Mouse (Mus musculus) embryonic stem cell, embryonic (primary cell): ENCODE measurements around the gene Kif1c.

Experiments used
- CTCF ChIA-PET, 4 experiments: fragments of 300-600 bp in 2 of 4; fragments of 350-600 bp in 2 of 4; sonication (Branson Sonifier 250); formaldehyde crosslinking; loops; one replicate each; lab custom pipeline; 2022; ENCODE audit warnings: inconsistent platforms in 2 of 4; lab: Charles Lee
- POLR2A ChIA-PET, 4 experiments: fragments of 300-600 bp in 2 of 4; fragments of 350-600 bp in 2 of 4; sonication (Branson Sonifier 250); formaldehyde crosslinking; loops; one replicate each; lab custom pipeline; 2022; ENCODE audit warnings: antibody characterized with exemption in 4 of 4, inconsistent platforms in 1 of 4; lab: Charles Lee

The Kif1c gene

DNA sequence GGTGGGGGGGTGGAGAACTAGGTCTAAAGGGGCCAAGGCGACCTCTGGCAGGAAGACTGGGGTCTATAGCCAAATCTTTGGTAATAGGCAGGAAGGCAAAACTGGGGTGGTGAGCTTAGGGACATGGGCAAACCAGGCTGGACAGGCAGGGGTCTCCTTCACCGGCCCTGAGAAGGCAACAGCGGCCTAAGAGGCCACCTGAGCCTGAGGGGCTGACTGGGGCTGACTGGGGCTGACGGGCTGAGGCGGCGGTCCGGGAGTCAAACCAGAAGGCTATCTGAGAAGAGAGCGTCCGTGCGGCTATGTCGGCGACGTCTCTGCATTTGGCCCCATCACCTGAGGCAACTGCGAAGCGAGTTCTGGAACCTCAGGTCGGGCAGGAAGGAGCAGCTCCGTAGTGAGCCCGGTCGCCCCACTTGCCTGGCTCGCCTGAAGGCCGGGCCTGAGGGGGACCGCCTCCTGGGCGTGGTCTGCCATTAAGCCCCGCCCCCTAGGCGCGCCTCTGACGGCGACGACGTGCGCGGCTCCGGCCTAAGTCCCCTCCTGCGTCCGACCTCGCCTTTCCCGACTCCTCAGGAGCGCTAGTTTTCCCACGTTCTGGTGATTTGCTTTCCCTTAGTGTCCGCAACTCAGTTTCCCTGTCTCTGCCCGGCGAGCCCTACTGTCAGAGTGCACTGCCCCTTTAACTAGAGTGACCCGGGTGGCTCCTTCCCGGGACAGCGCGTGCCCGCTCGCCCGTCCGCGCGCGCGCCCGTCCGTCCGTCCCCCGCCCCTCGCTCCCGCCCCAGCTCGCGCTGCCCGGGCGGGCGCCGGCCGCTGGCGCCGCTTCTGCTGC lies at the start of gene Kif1c, which contains the start of gene Inca1:
TSS of gene Kif1c (plus strand) at position 827 of the 835 bp plus-strand sequence.
TSS of gene Inca1 (minus strand) at position 434 of the 835 bp plus-strand sequence.
- CTCF ChIA-PET = interaction anchor here in 3 of 4 experiments (0.6 to 1.6 kb wide), 17 partner anchors 9 to 502 kb away, joined by 3 to 8 read pairs (median 3); partner anchors contain the start of genes Arrb2 (in 1 of the 3), Camta2 (in 1 of the 3), Rnf167 (in 1 of the 3) and Slc25a11 (in 1 of the 3)
- POLR2A ChIA-PET = interaction anchor here (0.6 to 7.0 kb wide), 41 partner anchors 8 to 719 kb away, joined by 3 to 47 read pairs (median 4); partner anchors contain the start of genes Rnf167 (in 3 of the 4), Slc25a11 (in 3 of the 4), Spag7 (in 3 of the 4) and Camta2 (in 2 of the 4)

- CTCF ChIA-PET = no interaction called here
- POLR2A ChIA-PET = interaction anchor here (1.0 to 23.0 kb wide), 8 partner anchors 13 to 219 kb away, joined by 3 to 737 read pairs (median 23); partner anchors contain the start of genes Spag7 (in 4 of the 4), Arrb2 (in 1 of the 4), Camta2 (in 1 of the 4) and Eno3 (in 1 of the 4)
Observed at GRCm38 (mm10) chr11:70651391-70651790, 49.0 kb upstream of the Kif1c start.

- POLR2A ChIA-PET = interaction anchor here (0.6 to 23.0 kb wide), 23 partner anchors 10 to 241 kb away, joined by 3 to 737 read pairs (median 3); partner anchors contain the start of genes Spag7 (in 4 of the 4), Arrb2 (in 2 of the 4), 4930544D05Rik (in 1 of the 4) and Camta2 (in 1 of the 4)
- CTCF ChIA-PET = interaction anchor here in 1 of 4 experiments (0.7 kb wide), 1 partner anchor 71 kb away, joined by 3 read pairs; no protein-coding TSS in a partner anchor
Observed at GRCm38 (mm10) chr11:70652029-70652883, 48.1 kb upstream of the Kif1c start.

DNA sequence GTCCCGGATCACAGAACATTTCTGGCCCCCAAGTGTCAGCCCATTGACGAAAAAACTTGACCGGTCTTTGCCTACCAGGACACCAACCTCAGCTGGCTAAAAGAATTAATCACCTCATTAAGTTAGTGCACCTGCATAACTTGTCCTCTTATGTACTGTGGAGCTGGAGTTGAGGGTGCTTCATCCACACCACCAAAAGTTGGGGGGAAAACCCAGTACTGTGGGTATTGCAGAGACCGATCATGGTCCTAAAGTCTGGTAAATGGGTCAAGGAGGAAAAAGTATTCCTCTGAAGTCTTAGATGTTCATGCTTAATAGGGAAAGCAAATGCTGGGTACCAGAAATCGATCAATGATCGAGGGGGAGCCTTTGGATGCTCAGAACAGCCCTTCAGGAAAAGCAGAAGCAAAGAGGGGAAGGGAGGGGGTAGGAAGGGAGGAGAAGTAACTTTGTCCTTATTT lies 47.4 kb upstream of the Kif1c start:
- POLR2A ChIA-PET = interaction anchor here (0.6 to 23.0 kb wide), 21 partner anchors 12 to 367 kb away, joined by 3 to 737 read pairs (median 4); partner anchors contain the start of genes Spag7 (in 4 of the 4), Arrb2 (in 2 of the 4), 4930544D05Rik (in 1 of the 4) and Camta2 (in 1 of the 4)
- CTCF ChIA-PET = interaction anchor here in 1 of 4 experiments (0.7 kb wide), 1 partner anchor 72 kb away, joined by 3 read pairs; no protein-coding TSS in a partner anchor

DNA sequence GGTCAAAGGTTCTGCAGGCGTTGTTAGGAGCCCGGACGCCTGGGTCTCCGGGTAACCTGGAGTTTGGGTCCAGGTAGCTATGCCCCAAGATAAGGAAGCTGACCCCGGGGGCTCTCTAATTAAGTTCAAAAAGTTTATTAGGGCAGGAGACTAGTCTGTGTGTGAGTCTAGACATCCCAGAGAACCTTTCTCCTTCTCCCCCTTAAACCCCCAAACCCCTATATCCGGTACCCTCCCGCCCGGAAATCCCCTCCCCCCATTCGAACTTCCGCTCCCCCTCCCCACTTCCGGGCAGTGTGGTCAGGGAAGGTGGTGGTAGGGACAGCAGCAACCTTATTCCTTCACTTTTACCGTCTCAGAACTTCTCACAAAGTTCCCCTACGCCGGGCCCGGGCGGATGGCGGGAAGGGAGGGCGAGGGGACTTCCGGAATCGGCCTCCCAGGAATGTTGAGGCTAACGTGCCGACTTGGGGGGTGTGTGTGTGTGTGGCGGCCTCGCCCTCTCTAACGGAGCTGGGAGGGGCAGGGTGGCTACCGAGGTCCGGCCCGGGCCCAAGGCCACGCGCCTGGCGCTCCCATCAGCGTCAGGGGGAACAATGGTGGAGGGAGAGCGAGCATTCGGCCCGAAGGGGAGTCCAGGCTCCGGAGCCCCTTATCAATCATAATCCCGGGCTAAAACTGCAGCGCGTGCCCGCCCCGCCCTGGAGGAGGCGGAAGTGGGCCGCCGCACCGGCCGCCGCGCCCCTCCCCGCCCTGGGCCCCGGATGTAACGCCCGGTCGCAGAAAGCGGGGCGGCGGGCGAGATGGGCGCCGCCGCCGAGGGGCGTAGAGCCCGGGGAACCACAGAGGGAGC lies 46.8 kb upstream of the Kif1c start:
- ChIA-PET POLR2A (interaction anchor here (0.5 to 23.0 kb wide), 20 partner anchors 8 to 431 kb away, joined by 3 to 737 read pairs (median 4); partner anchors contain the start of genes Spag7 (in 4 of the 4), Arrb2 (in 2 of the 4), 4930544D05Rik (in 1 of the 4) and Derl2 (in 1 of the 4)), CTCF (interaction anchor here in 1 of 4 experiments (0.6 kb wide), 1 partner anchor 77 kb away, joined by 3 read pairs; no protein-coding TSS in a partner anchor)

DNA sequence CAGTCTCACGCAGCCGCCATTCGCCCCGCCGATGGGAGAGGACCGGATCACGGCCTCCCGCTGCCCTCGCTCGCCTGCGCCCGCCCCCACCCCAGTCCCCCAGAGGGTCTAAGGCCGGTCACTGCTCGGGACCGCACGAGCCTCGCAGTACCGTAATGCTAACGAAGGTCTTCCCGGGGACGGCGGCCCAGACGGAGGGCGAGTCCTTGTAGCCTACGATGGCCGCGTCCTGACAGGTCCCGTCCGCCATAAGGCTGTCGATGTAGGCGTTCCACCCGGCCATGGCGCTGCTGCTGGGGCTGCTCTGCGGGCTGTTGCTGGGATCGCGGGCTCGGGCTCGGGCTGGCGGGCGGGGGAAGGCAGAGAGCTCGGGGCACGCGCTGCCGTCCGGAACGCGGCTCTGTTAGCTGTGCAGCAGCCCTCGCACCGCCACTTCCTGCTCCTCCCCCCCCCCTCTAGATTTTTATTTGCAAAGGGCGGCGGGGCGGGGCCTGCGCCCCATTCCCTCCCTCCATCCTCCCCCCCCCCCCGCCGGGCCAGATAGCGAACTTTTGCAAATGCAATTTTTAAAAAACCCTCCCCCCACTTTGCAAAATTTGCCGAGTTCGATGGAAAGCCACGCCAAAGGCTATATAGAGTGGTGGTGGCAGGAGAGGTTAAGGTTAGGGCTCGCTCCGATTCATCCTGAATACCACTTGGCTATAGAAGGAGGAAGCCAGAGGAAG lies 46.0 kb upstream of the Kif1c start, which contains the start of gene Pfn1:
TSS of gene Pfn1 (minus strand) at position 447 of the 725 bp plus-strand sequence.
- CTCF ChIA-PET = interaction anchor here in 2 of 4 experiments (0.6 to 1.4 kb wide), 2 partner anchors 15 to 76 kb away, joined by 3 to 5 read pairs; partner anchors contain the start of gene Spag7 (in 1 of the 2)
- POLR2A ChIA-PET = interaction anchor here (0.5 to 23.0 kb wide), 18 partner anchors 2 to 223 kb away, joined by 3 to 737 read pairs (median 4); partner anchors contain the start of genes Spag7 (in 4 of the 4), Eno3 (in 1 of the 4), Gp1ba (in 1 of the 4) and Inca1 (in 1 of the 4)

- POLR2A ChIA-PET = interaction anchor here (0.9 to 23.0 kb wide), 17 partner anchors 3 to 223 kb away, joined by 3 to 737 read pairs (median 4); partner anchors contain the start of genes Spag7 (in 4 of the 4), Rnf167 (in 3 of the 4), Slc25a11 (in 3 of the 4) and Arrb2 (in 1 of the 4)
Observed at GRCm38 (mm10) chr11:70654923-70655570, 45.3 kb upstream of the Kif1c start.

GRCm38 (mm10) chr11:70655571-70656455 lies 44.5 kb upstream of the Kif1c start:
- POLR2A ChIA-PET = interaction anchor here (0.8 to 23.0 kb wide), 20 partner anchors 4 to 364 kb away, joined by 3 to 737 read pairs (median 4); partner anchors contain the start of genes Spag7 (in 4 of the 4), Rnf167 (in 3 of the 4), Slc25a11 (in 3 of the 4) and 4930544D05Rik (in 2 of the 4)
- CTCF ChIA-PET = interaction anchor here in 3 of 4 experiments (0.6 to 4.2 kb wide), 5 partner anchors 9 to 31 kb away, joined by 3 to 26 read pairs (median 4); partner anchors contain the start of genes Rnf167 (in 1 of the 3), Slc25a11 (in 1 of the 3) and Spag7 (in 1 of the 3)

More at GRCm38 (mm10) chr11:70654923-70655570, 45.3 kb upstream of the Kif1c start:
- CTCF ChIA-PET = interaction anchor here in 2 of 4 experiments (1.1 to 1.4 kb wide), 2 partner anchors 14 to 15 kb away, joined by 3 to 5 read pairs; partner anchors contain the start of gene Spag7 (in 1 of the 2)

DNA sequence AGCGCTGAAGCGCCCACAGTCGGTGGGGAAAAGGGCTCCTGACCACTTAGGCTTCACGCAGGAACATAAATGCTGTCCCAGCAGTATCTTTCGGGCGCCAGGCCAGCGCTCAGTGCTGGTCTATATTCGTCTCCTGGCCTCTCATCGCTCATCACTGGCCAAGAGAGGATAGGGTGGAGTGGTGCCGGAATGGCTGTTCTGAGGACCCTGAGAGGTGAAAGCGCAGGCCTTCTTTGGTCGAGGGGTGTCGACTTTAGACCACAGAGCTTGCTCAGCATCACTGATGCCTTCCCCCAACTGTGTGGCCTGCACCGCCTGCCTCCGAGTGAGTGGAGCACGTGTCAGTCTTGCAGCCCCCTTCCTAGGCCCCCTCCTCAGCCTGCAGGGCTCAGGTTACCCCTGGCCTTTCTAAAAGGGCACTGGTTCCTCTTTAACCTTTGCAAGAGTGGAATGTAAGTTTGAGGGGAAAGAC lies 43.9 kb upstream of the Kif1c start:
- POLR2A ChIA-PET = interaction anchor here (0.8 to 23.0 kb wide), 11 partner anchors 5 to 364 kb away, joined by 3 to 737 read pairs (median 34); partner anchors contain the start of genes Spag7 (in 4 of the 4), 4930544D05Rik (in 2 of the 4), Rnf167 (in 2 of the 4) and Slc25a11 (in 2 of the 4)
- CTCF ChIA-PET = interaction anchor here in 3 of 4 experiments (0.6 to 4.2 kb wide), 4 partner anchors 9 to 31 kb away, joined by 3 to 26 read pairs (median 4); partner anchors contain the start of genes Rnf167 (in 1 of the 3), Slc25a11 (in 1 of the 3) and Spag7 (in 1 of the 3)

GRCm38 (mm10) chr11:70656964-70657363 lies 43.4 kb upstream of the Kif1c start, which contains the start of gene Eno3:
TSS of gene Eno3 (plus strand) at chr11:70657202.
- ChIA-PET CTCF (interaction anchor here in 1 of 4 experiments (4.2 kb wide), 1 partner anchor 13 kb away, joined by 26 read pairs; the partner anchor contains the start of gene Spag7), POLR2A (interaction anchor here (1.2 to 23.0 kb wide), 10 partner anchors 5 to 42 kb away, joined by 3 to 737 read pairs (median 61); partner anchors contain the start of genes Spag7 (in 4 of the 4), Rnf167 (in 2 of the 4), Slc25a11 (in 2 of the 4) and 4930544D05Rik (in 1 of the 4))

- CTCF ChIA-PET = interaction anchor here in 1 of 4 experiments (4.2 kb wide), 1 partner anchor 12 kb away, joined by 26 read pairs; the partner anchor contains the start of gene Spag7
- POLR2A ChIA-PET = interaction anchor here (0.9 to 23.0 kb wide), 9 partner anchors 6 to 86 kb away, joined by 3 to 737 read pairs (median 88); partner anchors contain the start of genes Spag7 (in 4 of the 4), Rnf167 (in 2 of the 4), Slc25a11 (in 2 of the 4) and Eno3 (in 1 of the 4)
Observed at GRCm38 (mm10) chr11:70657573-70657972, 42.8 kb upstream of the Kif1c start.

- ChIA-PET POLR2A (interaction anchor here in 3 of 4 experiments (0.9 to 23.0 kb wide), 8 partner anchors 6 to 86 kb away, joined by 3 to 737 read pairs (median 117); partner anchors contain the start of genes Spag7 (in 3 of the 3), Rnf167 (in 2 of the 3), Slc25a11 (in 2 of the 3) and Eno3 (in 1 of the 3)), CTCF (interaction anchor here in 2 of 4 experiments (0.6 to 4.2 kb wide), 2 partner anchors 12 to 16 kb away, joined by 9 to 26 read pairs; partner anchors contain the start of gene Spag7 (in 1 of the 2))
Observed at GRCm38 (mm10) chr11:70657991-70658390, 42.4 kb upstream of the Kif1c start.
